Mouse (Mus musculus) ES-Bruce4 (cell line): ENCODE measurements around the gene Gas6. TPM values are rescaled to one million over a fixed set of nuclear protein-coding genes. Genes with fewer than 3 reads are reported as not detected.

ENCODE experiments used
- H3K27ac ChIP-seq: 2 replicates; pipeline ENCODE4 v1.5.1; 2012; ENCODE audit warnings: low read length, inconsistent platforms; ENCODE audit not compliant: insufficient read depth
- H3K27me3 ChIP-seq: 2 replicates; pipeline ENCODE4 v1.6.1; 2012; ENCODE audit warnings: mild to moderate bottlenecking, low read length, inconsistent platforms; ENCODE audit not compliant: control insufficient read depth, poor library complexity, insufficient read depth, severe bottlenecking
- H3K36me3 ChIP-seq: 2 replicates; pipeline ENCODE4 v1.6.1; 2012; ENCODE audit warnings: inconsistent platforms, mild to moderate bottlenecking, low read length, moderate library complexity; ENCODE audit not compliant: control insufficient read depth, poor library complexity, insufficient read depth, severe bottlenecking
- H3K4me1 ChIP-seq: one replicate; pipeline ENCODE4 v1.8.1; 2011; ENCODE audit warnings: low read length; ENCODE audit not compliant: control insufficient read depth, insufficient read depth
- H3K4me3 ChIP-seq: 2 replicates; pipeline ENCODE4 v1.5.1; 2011; ENCODE audit warnings: low read depth, mild to moderate bottlenecking, low read length
- H3K9ac ChIP-seq: 2 replicates; pipeline ENCODE4 v1.6.1; 2012; ENCODE audit warnings: low read depth, mild to moderate bottlenecking, inconsistent platforms; ENCODE audit not compliant: poor library complexity, severe bottlenecking
- H3K9me3 ChIP-seq: replicated peaks from 2 replicates; pipeline ENCODE4 v1.6.1; 2012; ENCODE audit warnings: mild to moderate bottlenecking, low read length, inconsistent platforms; ENCODE audit not compliant: control insufficient read depth, poor library complexity, insufficient read depth, severe bottlenecking
- CTCF ChIP-seq: IDR thresholded peaks from one replicate; pipeline ENCODE4 v1.8.1; 2011; ENCODE audit warnings: low read depth, low read length
- EP300 ChIP-seq: IDR thresholded peaks from 2 replicates; pipeline ENCODE4 v1.6.1; 2011; ENCODE audit warnings: low read depth, low read length; ENCODE audit not compliant: insufficient read depth
- POLR2A ChIP-seq: IDR thresholded peaks from one replicate; pipeline ENCODE4 v1.8.1; 2011; ENCODE audit warnings: low read length; ENCODE audit not compliant: insufficient read depth
- polyA plus RNA-seq: library from polyadenylated mRNA; stranded (reverse); fragments of >200 nt; gene quantifications from 2 replicates; pipeline ENCODE4 v1.2.4, GENCODE M21; 2011; ENCODE audit warnings: low read depth; ENCODE audit not compliant: missing spikeins, insufficient read depth, insufficient read length

Gene Gas6
- polyA plus RNA-seq, 1 experiment = 14.9 TPM

DNA sequence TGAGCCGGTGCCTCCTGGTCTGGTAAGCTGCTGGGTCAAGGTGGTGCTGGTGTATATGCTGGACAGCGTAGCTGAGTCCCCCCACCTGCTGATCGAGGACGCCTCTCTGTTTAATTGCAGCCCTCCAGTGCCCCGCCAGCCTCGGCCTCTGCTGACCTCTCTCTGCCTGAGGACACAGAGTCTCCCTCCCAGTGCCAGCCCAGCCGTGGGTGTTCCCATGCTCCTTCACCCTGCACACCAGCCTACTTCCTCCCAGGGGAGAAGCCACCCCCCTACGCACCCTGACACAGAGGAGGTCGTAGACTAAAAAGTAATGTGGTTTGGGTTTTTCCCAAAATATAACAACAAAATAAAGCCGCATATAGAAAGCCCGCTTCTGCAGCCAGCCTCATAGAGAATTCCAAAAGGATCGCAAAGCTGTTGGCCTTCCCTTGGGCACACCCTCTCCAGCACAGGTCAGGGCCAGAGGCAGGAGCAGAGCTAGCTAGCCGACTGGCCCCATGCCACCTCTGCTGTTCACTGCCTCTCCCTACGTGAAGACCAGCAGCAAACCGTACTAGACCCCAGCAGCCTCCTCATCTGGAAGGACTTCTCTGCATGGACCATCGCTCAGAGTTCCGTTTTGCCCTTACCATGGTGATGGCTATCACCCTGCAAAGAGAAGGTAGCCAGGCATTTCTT lies 33.1 kb downstream of the Gas6 start:
- no peak overlapping the region for H3K9ac ChIP-seq
- no peaks in the 10 kb centered on the region for H3K27me3 ChIP-seq
- no peaks in the 10 kb centered on the region for H3K36me3 ChIP-seq
- no peak overlapping the region for H3K4me3 ChIP-seq
- TF ChIP-seq EP300 = no peak
- TF ChIP-seq POLR2A = no peak
- no peak for TF ChIP-seq CTCF
- no peak overlapping the region for H3K27ac ChIP-seq
- H3K4me1 ChIP-seq = no peaks in the 10 kb centered on the region
- H3K9me3 ChIP-seq = no peaks in the 10 kb centered on the region

DNA sequence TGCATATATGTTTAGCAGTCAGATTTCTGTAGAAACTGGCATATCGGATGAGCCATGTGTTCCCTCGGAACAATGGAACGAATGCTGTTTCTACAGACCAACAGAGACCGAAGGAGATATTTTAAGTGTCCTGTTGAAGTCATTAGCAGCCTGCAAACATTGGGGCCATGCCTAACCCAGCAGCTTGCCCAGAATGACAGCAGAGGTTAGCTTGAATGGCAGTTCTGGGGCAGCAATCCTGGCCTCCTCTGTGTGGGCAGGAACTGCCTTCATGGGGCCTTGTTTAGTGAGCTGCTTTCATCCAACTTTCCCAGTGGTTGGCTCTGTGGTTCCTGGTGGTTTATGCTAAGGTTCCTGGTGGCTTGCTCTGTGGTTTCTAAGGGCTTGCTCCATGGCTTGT lies 34.9 kb downstream of the Gas6 start:
- H3K9me3 ChIP-seq = no peaks in the 10 kb centered on the region
- H3K27me3 ChIP-seq = no peaks in the 10 kb centered on the region
- TF ChIP-seq POLR2A (no peak), CTCF (no peak), EP300 (no peak)
- no peaks in the 10 kb centered on the region for H3K36me3 ChIP-seq
- H3K4me3 ChIP-seq = no peak overlapping the region
- peaks cover 2% of the 10 kb centered on the region for H3K4me1 ChIP-seq
- H3K27ac ChIP-seq = no peak overlapping the region
- no peak overlapping the region for H3K9ac ChIP-seq

DNA sequence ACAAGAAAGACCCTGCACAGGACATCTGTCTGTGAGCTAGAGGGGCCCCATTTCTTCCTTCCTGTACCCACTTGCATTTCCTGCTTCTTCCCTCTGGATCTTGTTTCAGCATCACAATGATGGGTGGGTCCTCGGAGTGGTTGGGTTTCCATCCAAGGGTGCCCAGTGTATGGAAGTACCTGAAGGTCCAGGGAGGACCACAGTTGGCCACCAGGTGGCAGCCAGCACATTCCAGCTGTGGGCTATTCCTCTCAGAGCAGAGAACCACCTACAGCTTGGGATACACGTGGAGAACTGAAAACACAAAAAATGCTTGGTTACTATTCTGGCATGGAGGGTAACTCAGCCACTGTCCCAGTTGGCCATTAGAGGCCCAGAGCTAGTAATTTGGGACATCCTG lies 39.0 kb downstream of the Gas6 start:
- Histone ChIP-seq H3K9ac (no peak overlapping the region), H3K36me3 (no peaks in the 10 kb centered on the region), H3K4me1 (peaks cover 2% of the 10 kb centered on the region), H3K27me3 (no peaks in the 10 kb centered on the region), H3K27ac (no peak overlapping the region), H3K9me3 (no peaks in the 10 kb centered on the region), H3K4me3 (no peak overlapping the region)
- no peak for TF ChIP-seq POLR2A
- peak; percentile 80 for TF ChIP-seq CTCF
- TF ChIP-seq EP300 = no peak

DNA sequence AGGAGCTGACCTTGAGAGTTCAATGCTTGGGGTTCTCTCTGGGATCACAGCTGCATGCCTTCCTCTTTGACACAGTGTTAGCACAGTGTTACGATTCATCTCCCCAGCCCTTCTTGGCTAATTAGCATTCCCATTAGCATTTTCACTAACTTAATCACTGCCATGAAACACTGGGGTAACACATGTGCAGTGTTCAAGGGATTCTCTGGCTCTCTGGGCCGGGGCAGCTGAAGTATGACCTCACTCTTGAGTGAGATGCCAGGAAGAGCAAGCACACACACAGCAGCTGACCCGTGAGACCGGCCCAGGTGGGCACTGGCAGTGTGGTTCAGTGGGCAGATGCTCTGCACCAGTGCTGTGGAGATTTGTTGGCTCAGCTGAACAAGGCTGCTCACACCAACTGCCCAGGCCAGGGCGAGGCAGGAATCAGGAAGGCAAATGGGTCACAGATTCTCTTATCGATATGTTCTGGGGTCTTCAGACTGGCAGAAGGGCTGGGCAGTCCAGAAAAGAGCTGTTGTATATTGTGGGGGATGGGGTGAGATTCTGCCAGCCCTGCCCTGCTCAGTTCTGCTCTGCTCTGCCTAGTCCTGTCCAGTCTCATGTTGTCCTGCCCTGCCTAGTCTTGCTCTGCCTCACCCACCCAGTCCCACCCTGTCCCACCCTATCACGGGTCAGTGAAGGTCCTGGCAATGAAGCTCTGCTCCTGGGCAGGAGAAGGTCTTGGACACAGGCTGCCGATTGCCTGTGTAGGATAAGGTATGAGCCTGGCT lies 39.8 kb downstream of the Gas6 start:
- TF ChIP-seq CTCF (no peak), POLR2A (no peak), EP300 (no peak)
- Histone ChIP-seq H3K4me1 (peaks cover 2% of the 10 kb centered on the region), H3K36me3 (no peaks in the 10 kb centered on the region), H3K27ac (no peak overlapping the region), H3K4me3 (no peak overlapping the region), H3K27me3 (no peaks in the 10 kb centered on the region), H3K9me3 (no peaks in the 10 kb centered on the region), H3K9ac (no peak overlapping the region)

DNA sequence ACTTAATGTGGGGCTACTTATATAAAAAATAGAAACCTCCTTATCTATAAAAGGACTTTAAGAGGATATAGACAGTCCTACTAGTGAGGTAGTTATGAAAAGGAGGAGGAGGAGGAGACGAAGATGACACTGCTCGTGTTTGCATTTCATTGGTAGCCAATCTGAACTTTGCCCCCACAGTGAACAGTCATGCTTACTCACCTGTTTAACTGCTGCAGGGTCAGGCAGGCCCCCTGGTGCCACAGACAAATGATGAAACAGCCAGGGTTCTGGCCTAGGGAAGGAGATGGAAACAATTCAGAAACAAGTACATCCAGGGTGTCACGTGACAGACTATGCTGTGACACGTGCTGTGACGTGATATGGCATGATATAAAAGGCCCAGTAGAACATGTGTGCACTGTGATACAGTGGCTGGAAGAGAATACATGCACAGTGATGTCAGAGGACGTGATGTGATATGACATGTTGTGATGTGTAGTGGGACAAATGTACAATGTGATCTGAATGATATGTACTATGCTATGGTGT lies 42.5 kb downstream of the Gas6 start:
- Histone ChIP-seq H3K4me3 (no peak overlapping the region), H3K27ac (no peak overlapping the region)

DNA sequence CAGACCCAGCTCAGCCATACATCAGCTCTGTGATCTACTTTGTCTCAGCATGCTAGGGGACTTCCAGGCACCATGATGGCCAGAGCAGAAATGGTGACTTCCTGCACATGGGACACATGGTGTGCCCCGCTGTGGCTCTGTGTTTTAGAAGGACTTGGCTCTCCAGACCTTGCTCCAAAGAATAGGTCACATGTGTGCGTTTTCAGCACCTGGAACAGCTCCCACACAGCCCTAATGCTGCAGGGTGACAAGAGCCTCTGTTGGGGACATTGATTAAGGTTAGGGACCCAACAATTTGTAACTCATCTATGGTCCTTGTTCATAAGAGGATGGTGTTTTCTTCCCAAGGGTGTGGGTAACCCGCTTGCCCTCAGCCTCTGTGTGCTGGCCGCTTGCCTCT lies 46.1 kb downstream of the Gas6 start:
- H3K27ac ChIP-seq = no peak overlapping the region
- TF ChIP-seq CTCF = no peak
- no peak for TF ChIP-seq POLR2A
- TF ChIP-seq EP300 = no peak
- H3K9ac ChIP-seq = no peak overlapping the region
- no peaks in the 10 kb centered on the region for H3K27me3 ChIP-seq
- H3K9me3 ChIP-seq = no peaks in the 10 kb centered on the region
- no peaks in the 10 kb centered on the region for H3K4me1 ChIP-seq
- H3K4me3 ChIP-seq = no peak overlapping the region
- H3K36me3 ChIP-seq = no peaks in the 10 kb centered on the region

More for the DNA sequence above, 42.5 kb downstream of the Gas6 start:
- H3K9ac ChIP-seq = no peak overlapping the region
- TF ChIP-seq CTCF (no peak), POLR2A (no peak), EP300 (no peak)
- peaks cover 2% of the 10 kb centered on the region for H3K4me1 ChIP-seq
- H3K9me3 ChIP-seq = no peaks in the 10 kb centered on the region
- H3K27me3 ChIP-seq = no peaks in the 10 kb centered on the region
- no peaks in the 10 kb centered on the region for H3K36me3 ChIP-seq
